Mouse (Mus musculus) heart, adult 2 months (tissue): ENCODE measurements around the gene Tshb.

Experiments
- CTCF ChIP-seq: fragments of 200-600 bp; IDR thresholded peaks from 2 replicates; pipeline ENCODE4 v1.8.1; 2022; ENCODE audit warnings: antibody characterized with exemption, mild to moderate bottlenecking, moderate library complexity
- EP300 ChIP-seq: fragments of 200-500 bp; IDR thresholded peaks from 2 replicates; pipeline ENCODE4 v1.6.1; 2011; ENCODE audit warnings: low read depth, low read length, control low read depth; ENCODE audit not compliant: insufficient read depth
- POLR2A ChIP-seq: fragments of 200-500 bp; IDR thresholded peaks from 2 replicates; pipeline ENCODE4 v1.6.1; 2011; ENCODE audit warnings: mild to moderate bottlenecking, low read depth, low read length, control low read depth; ENCODE audit not compliant: insufficient read depth

DNA sequence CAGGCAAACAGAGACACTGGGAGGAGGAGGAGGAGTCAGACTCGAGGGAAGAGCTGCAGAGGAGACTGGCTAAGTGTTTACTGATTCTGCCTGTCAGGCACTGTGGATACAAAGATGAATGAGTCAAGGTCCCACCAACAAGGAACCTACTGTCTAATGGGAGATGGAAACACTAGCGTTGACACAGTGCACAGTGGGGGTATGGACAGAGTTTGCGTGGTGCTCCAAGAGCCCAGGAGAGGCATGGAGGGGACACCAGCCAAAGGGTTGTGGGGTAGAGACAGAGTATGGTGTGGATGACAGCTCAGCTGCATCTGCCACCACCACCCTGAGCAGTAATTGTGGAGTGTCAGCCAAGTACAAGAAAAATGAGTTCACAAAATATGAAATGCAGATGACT, 20.1 kb downstream of the Tshb start:
- TF ChIP-seq CTCF (no peak), EP300 (no peak), POLR2A (no peak)
